Mouse (Mus musculus) hindlimb bud, embryonic 11.5 days (tissue): ENCODE data around the gene Slc25a42.

Source experiments
- DNase-seq: peaks from one replicate; pipeline ENCODE4 v3.0.0-alpha.2; 2012; ENCODE audit warnings: low read depth, low spot score; ENCODE audit errors: extremely low spot score

Gene Slc25a42

GRCm38 (mm10) chr8:70172043-70172681 is 39.9 kb downstream of the Slc25a42 start, which contains the start of gene Tmem161a:
Gene Tmem161a, plus strand, starts transcription at chr8:70172356.
- DNase-seq: peak; percentile 84

GRCm38 (mm10) chr8:70171240-70171639 is 40.9 kb downstream of the Slc25a42 start:
- DNase-seq: no peak

- no peak for DNase-seq
Measured at GRCm38 (mm10) chr8:70170748-70171147, 41.4 kb downstream of the Slc25a42 start.

GRCm38 (mm10) chr8:70170116-70170515 is 42.0 kb downstream of the Slc25a42 start:
- DNase-seq: no peak

GRCm38 (mm10) chr8:70166504-70167110 is 45.5 kb downstream of the Slc25a42 start:
- no peak for DNase-seq

- DNase-seq: no peak
Measured at GRCm38 (mm10) chr8:70163316-70163715, 48.8 kb downstream of the Slc25a42 start.

GRCm38 (mm10) chr8:70160015-70160414 is 52.1 kb downstream of the Slc25a42 start:
- DNase-seq: no peak

GRCm38 (mm10) chr8:70159211-70159610 is 52.9 kb downstream of the Slc25a42 start:
- no peak for DNase-seq

- DNase-seq: no peak
Measured at GRCm38 (mm10) chr8:70158069-70158853, 53.8 kb downstream of the Slc25a42 start.

- no peak for DNase-seq
Measured at GRCm38 (mm10) chr8:70157240-70157800, 54.8 kb downstream of the Slc25a42 start.

GRCm38 (mm10) chr8:70152537-70153257 is 59.4 kb downstream of the Slc25a42 start:
- no peak for DNase-seq

- DNase-seq: no peak
Measured at GRCm38 (mm10) chr8:70150158-70150557, 61.9 kb downstream of the Slc25a42 start.

GRCm38 (mm10) chr8:70147678-70148607 is 64.2 kb downstream of the Slc25a42 start:
- DNase-seq: no peak

- DNase-seq: no peak
Measured at GRCm38 (mm10) chr8:70139981-70140380, 72.1 kb downstream of the Slc25a42 start.

- DNase-seq: peak; percentile 99
Measured at GRCm38 (mm10) chr8:70139026-70139857, 72.9 kb downstream of the Slc25a42 start, which contains the start of the genes Rfxank, Borcs8 and Mef2b. Gene Rfxank, minus strand, starts transcription at chr8:70139154. Gene Borcs8, plus strand, starts transcription at chr8:70139499. Gene Mef2b, plus strand, starts transcription at chr8:70139711.

GRCm38 (mm10) chr8:70137890-70138289 is 74.2 kb downstream of the Slc25a42 start:
- no peak for DNase-seq

- DNase-seq: no peak
Measured at GRCm38 (mm10) chr8:70136591-70136990, 75.5 kb downstream of the Slc25a42 start.

GRCm38 (mm10) chr8:70134931-70135330 is 77.2 kb downstream of the Slc25a42 start:
- no peak for DNase-seq
